16 mouse cellular contexts compared by ENCODE assay signal in genomic region chr1:169422408-169422807, GRCm38 (mm10).
DNase-seq lines count a peak whose midpoint lies in the region; ATAC-seq lines count a peak whose summit lies in the region.
"Had no signal": no experiment of that assay in that cellular context is flagged by ENCODE, and none has a peak within 500 bp of the region (broad histone marks: within the 10 kb centered on the region; RNA-seq: fewer than 3 reads in every experiment).

No protein-coding gene starts in this region.

- H3K4me1 ChIP-seq in forebrain, embryonic 13.5 days, result no peaks in the 10 kb centered on the region
- H3K4me1 ChIP-seq in forebrain, embryonic 12.5 days, result no peaks in the 10 kb centered on the region
- peaks cover 12% of the 10 kb centered on the region; the same call in 1 of the 2 replicates for H3K4me1 ChIP-seq in midbrain, embryonic 15.5 days
- H3K4me1 ChIP-seq in intestine, embryonic 15.5 days (replicated peaks), result no peaks in the 10 kb centered on the region
- H3K4me1 ChIP-seq: heart, embryonic 12.5 days; hindbrain, embryonic 12.5 days; liver, embryonic 12.5 days; megakaryocyte, embryonic 14.5 days; neural tube, embryonic 12.5 days had no signal

- H3K9me3 ChIP-seq in forebrain, embryonic 13.5 days (replicated peaks), result no peaks in the 10 kb centered on the region
- no peaks in the 10 kb centered on the region for H3K9me3 ChIP-seq in forebrain, embryonic 12.5 days
- H3K9me3 ChIP-seq in midbrain, embryonic 15.5 days, result no peaks in the 10 kb centered on the region
- H3K9me3 ChIP-seq in intestine, embryonic 15.5 days, result no peaks in the 10 kb centered on the region
- H3K9me3 ChIP-seq: hindbrain, embryonic 12.5 days; liver, embryonic 12.5 days; neural tube, embryonic 12.5 days had no signal

- peak; percentile 15 to 32 for DNase-seq in cerebellum, postnatal 25 days
- DNase-seq in layer of hippocampus, adult 9-10 months (ENCODE audit: low spot score), result peak; percentile 50
- DNase-seq in right cerebral cortex, postnatal 10 days (ENCODE audit: low spot score in 2 of 2), result peak; percentile 66 to 88
- DNase-seq in lung, postnatal 10 days, result no peak
- DNase-seq: thymus, postnatal 4 days had no signal

- no peak overlapping the region for H3K27ac ChIP-seq in forebrain, embryonic 13.5 days
- no peak overlapping the region for H3K27ac ChIP-seq in forebrain, embryonic 12.5 days
- no peak overlapping the region for H3K27ac ChIP-seq in midbrain, embryonic 15.5 days
- no peak overlapping the region for H3K27ac ChIP-seq in intestine, embryonic 15.5 days
- H3K27ac ChIP-seq: hindbrain, embryonic 12.5 days; liver, embryonic 12.5 days; neural tube, embryonic 12.5 days had no signal

- H3K27me3 ChIP-seq in forebrain, embryonic 13.5 days, result no peaks in the 10 kb centered on the region
- no peaks in the 10 kb centered on the region for H3K27me3 ChIP-seq in forebrain, embryonic 12.5 days
- H3K27me3 ChIP-seq in midbrain, embryonic 15.5 days (replicated peaks), result no peaks in the 10 kb centered on the region
- H3K27me3 ChIP-seq in intestine, embryonic 15.5 days (replicated peaks), result no peaks in the 10 kb centered on the region
- H3K27me3 ChIP-seq: heart, embryonic 12.5 days; hindbrain, embryonic 12.5 days; liver, embryonic 12.5 days; megakaryocyte, embryonic 14.5 days; neural tube, embryonic 12.5 days had no signal

- H3K36me3 ChIP-seq in forebrain, embryonic 13.5 days (ENCODE audit: poor library complexity, severe bottlenecking), result no peaks in the 10 kb centered on the region
- no peaks in the 10 kb centered on the region for H3K36me3 ChIP-seq in forebrain, embryonic 12.5 days (replicated peaks)
- no peaks in the 10 kb centered on the region for H3K36me3 ChIP-seq in midbrain, embryonic 15.5 days (replicated peaks)
- no peaks in the 10 kb centered on the region for H3K36me3 ChIP-seq in intestine, embryonic 15.5 days
- H3K36me3 ChIP-seq: G1E; heart, embryonic 12.5 days; hindbrain, embryonic 12.5 days; liver, embryonic 12.5 days; neural tube, embryonic 12.5 days had no signal

- no peak overlapping the region for H3K4me2 ChIP-seq in forebrain, embryonic 13.5 days
- H3K4me2 ChIP-seq in forebrain, embryonic 12.5 days, result no peak overlapping the region
- H3K4me2 ChIP-seq in midbrain, embryonic 15.5 days, result no peak overlapping the region
- no peak overlapping the region for H3K4me2 ChIP-seq in intestine, embryonic 15.5 days (replicated peaks)
- H3K4me2 ChIP-seq: heart, embryonic 12.5 days; hindbrain, embryonic 12.5 days; liver, embryonic 12.5 days; neural tube, embryonic 12.5 days had no signal

- H3K4me3 ChIP-seq in forebrain, embryonic 13.5 days, result no peak overlapping the region
- no peak overlapping the region for H3K4me3 ChIP-seq in forebrain, embryonic 12.5 days (replicated peaks)
- H3K4me3 ChIP-seq in midbrain, embryonic 15.5 days, result no peak overlapping the region
- H3K4me3 ChIP-seq in intestine, embryonic 15.5 days (replicated peaks), result no peak overlapping the region
- H3K4me3 ChIP-seq: erythroblast, embryonic 14.5 days; heart, embryonic 12.5 days; hindbrain, embryonic 12.5 days; liver, embryonic 12.5 days; megakaryocyte, embryonic 14.5 days; neural tube, embryonic 12.5 days had no signal

- peak; percentile 70; the same call in 1 of the 2 replicates for ATAC-seq in forebrain, embryonic 13.5 days
- ATAC-seq in forebrain, embryonic 12.5 days (ENCODE audit: low FRiP score), result no peak
- ATAC-seq in midbrain, embryonic 15.5 days (replicated peaks), result no peak
- no peak for ATAC-seq in intestine, embryonic 15.5 days
- ATAC-seq: liver, embryonic 12.5 days had no signal

- 77% methylated on average over 3 of the region's 3 CpGs for WGBS in forebrain, embryonic 13.5 days
- 85% methylated on average over 3 of the region's 3 CpGs for WGBS in forebrain, embryonic 12.5 days
- 72% methylated on average over 3 of the region's 3 CpGs for WGBS in midbrain, embryonic 15.5 days
- WGBS in intestine, embryonic 15.5 days, result 57% methylated on average over 3 of the region's 3 CpGs

- H3K9ac ChIP-seq in forebrain, embryonic 13.5 days, result no peak overlapping the region
- H3K9ac ChIP-seq in forebrain, embryonic 12.5 days, result no peak overlapping the region
- no peak overlapping the region for H3K9ac ChIP-seq in midbrain, embryonic 15.5 days
- H3K9ac ChIP-seq in intestine, embryonic 15.5 days, result no peak overlapping the region
- H3K9ac ChIP-seq: heart, embryonic 12.5 days; hindbrain, embryonic 12.5 days; liver, embryonic 12.5 days; neural tube, embryonic 12.5 days had no signal
